Mouse (Mus musculus): Measurements from ENCODE around the gene Nos1ap.

GRCm38 (mm10) chr1:170479458-170479798 is 110.2 kb downstream of the Nos1ap start:
- TF ChIP-seq CTCF (IDR thresholded peaks at IDR 0.05) = no peak
- TF ChIP-seq EP300 (IDR thresholded peaks at IDR 0.05) = no peak; the same call in 1 of the 2 replicates

All from lung, postnatal 0 days (tissue).